Mouse (Mus musculus) left cerebral cortex, adult 18-20 months (tissue): Measurements from ENCODE around the gene Naglu. TPM values are rescaled to one million over a fixed set of nuclear protein-coding genes. Genes with fewer than 3 reads are reported as not detected.

Experiments
- DNase-seq, 2 experiments: peaks; one replicate each; pipeline ENCODE4 v3.0.0; 2021 to 2022; ENCODE audit warnings: low spot score in 2 of 2, mixed read lengths in 1 of 2
- total RNA-seq, 2 experiments: library from RNA; stranded (reverse); gene quantifications; 2 replicates each; pipeline ENCODE4 v1.2.3; 2021

The Naglu gene
- total RNA-seq, 2 experiments from 2014 or later: 7.0 to 7.9 TPM

DNA sequence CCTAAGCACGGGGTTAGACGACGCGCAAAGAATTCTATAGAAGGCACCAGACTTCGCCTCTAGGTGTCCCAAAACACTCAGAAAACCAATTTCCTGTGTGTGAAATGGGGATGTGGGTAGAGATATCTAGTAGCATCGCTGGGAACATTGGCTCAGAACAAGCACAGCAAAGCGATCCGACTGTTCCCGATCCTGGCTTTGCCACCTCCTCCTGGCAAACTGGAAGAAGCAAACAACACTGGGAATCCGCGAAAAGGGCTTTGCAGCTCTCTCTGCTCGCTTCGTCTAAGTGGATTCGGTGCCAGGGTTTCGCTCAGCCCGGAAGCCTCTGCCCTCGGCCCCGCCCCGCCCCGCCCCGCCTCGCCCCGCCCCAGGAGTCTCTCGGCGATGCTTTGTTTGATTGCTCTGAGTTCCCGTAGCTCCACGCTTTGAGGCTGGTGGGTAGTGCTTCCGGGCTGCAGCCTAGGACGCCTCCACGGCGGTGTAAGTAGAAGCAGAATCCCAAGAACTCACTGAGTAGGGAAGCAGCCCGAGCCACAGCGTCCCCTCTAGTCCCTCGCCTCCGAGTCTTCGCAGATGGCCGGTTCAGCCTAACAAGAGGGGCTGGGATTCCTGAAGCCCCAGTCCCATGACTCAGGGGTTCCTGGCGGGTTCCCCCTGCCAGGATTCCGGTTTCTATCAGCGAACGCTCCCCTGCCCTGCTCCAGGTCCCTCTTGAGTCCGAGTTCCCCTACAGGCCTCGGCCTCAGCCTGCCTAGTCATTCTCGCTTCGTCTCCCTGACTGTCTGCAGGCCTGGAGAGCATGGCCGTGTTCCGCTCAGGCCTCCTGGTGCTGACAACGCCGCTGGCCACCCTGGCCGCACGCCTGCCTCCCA is 12.6 kb downstream of the Naglu start, which contains the start of gene Coasy:
TSS of gene Coasy (plus strand) at position 358 of the 875 bp plus-strand sequence.
- peak; percentile 91 to 93 for DNase-seq

DNA sequence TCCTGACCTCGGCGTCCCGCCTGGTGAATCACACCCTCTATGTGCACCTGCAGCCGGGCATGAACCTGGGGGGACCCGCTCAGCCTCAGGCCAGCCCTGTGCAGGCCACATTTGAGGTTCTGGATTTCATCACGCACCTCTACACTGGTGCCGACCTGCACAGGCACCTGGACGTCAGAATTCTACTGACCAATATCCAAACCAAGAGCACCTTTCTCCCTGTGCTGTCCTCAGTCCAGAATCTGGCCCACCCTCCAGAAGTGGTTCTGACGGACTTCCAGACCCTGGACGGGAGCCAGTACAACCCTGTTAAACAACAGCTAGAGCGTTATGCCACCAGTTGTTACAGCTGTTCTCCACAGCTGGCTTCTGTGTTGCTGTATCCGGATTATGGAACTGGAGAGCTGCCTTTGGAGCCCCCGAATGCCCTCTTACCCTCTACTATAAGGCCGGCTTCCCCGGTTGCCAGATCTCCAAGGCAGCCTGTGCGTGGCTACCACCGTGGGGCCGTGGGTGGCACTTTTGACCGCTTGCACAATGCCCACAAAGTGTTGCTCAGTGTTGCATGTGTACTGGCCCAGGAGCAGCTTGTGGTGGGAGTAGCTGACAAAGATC is 13.4 kb downstream of the Naglu start:
- no peak for DNase-seq

DNA sequence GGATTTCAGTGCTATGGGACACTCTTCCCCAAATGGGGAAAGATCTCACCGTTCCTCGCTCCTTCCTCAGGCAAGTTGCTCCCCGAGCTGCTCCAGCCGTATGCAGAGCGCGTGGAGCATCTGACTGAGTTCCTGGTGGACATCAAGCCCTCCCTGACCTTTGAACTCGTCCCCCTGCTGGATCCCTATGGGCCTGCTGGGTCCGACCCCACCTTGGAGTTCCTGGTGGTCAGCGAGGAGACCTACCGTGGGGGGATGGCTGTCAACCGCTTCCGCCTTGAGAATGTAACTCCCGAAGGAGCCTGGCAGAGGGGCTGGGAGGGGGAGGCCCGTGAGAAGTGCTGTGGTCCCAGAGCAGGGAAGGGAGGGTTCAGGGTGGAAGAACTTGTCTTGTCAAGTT is 14.4 kb downstream of the Naglu start:
- no peak for DNase-seq

GRCm38 (mm10) chr11:101084811-101085210 is 15.0 kb downstream of the Naglu start:
- DNase-seq: no peak

- DNase-seq: no peak
Observed at GRCm38 (mm10) chr11:101085617-101086322, 16.0 kb downstream of the Naglu start.

GRCm38 (mm10) chr11:101086323-101086674 is 16.5 kb downstream of the Naglu start:
- no peak for DNase-seq

GRCm38 (mm10) chr11:101086756-101087681 is 17.2 kb downstream of the Naglu start, which contains the start of gene Mlx:
TSS of gene Mlx (plus strand) at chr11:101087277.
- DNase-seq: peak; percentile 93

- DNase-seq: no peak
Observed at GRCm38 (mm10) chr11:101087682-101088055, 17.9 kb downstream of the Naglu start.

DNA sequence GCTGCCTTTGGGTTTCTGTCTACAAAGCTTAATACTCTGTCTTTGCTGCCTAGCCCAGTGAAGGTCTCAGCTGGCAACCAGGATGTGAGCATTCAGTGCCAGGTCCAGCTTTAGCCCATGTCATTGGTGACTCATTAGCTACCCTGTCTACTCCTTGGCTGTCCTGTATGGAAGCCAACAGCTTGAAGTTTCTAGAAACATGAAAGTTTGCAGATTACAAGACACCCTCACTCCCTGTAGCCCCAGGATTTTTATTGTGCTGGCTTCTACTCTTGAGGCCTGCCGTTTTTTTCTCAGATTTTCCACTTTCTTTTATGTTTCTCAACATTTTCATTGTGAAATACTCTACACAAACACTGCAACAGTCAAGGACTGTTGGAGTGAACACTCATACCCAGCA is 20.1 kb downstream of the Naglu start:
- DNase-seq: no peak

- no peak for DNase-seq
Observed at GRCm38 (mm10) chr11:101094930-101095313, 25.1 kb downstream of the Naglu start.

GRCm38 (mm10) chr11:101095314-101096024 is 25.7 kb downstream of the Naglu start, which contains the start of gene Psmc3ip:
TSS of gene Psmc3ip (minus strand) at chr11:101095436.
- DNase-seq: peak; percentile 91 to 95

DNA sequence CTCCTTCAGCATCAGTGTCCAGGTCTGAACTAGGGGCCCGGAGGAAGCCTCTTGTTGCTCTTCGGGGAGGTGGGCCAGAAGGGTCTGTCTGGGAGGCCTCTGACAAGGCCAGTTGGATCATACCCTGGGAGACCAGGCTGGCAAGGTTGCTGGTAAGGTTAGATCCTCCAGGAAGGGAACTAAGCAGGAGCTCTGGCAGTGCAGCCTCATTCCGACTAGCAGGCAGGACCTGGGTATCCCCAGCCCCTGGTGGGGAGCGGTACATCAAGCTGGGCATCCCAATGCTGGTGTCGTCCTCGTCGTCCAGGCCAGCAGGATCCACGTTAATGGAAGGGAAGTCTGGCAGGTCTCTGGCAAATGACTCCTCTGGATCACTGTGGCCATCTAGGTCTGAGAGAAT is 28.4 kb downstream of the Naglu start:
- no peak for DNase-seq

- DNase-seq: no peak
Observed at GRCm38 (mm10) chr11:101103011-101103410, 33.2 kb downstream of the Naglu start.

DNA sequence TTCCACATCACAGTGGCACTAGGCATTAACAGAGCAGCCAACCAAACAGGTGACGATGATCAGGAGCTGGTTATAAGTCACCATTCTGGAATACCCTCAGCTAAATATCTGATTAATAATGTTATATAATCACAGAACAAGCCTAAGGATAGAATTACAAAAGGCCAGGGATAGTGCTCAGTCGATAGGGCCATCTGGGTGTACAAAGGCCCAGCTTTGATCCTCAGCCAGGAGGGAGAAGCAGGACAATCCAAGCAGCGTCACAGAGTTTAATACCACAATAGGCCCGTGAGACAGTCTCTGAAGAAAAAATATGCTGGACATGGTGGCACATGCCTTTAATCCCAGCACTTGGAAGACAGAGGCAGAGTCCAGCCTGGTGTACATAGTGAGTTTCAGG is 39.5 kb downstream of the Naglu start:
- DNase-seq: no peak

GRCm38 (mm10) chr11:101110708-101111107 is 40.9 kb downstream of the Naglu start:
- no peak for DNase-seq

- no peak for DNase-seq
Observed at GRCm38 (mm10) chr11:101111178-101111577, 41.4 kb downstream of the Naglu start.

- DNase-seq: no peak
Observed at GRCm38 (mm10) chr11:101112186-101112585, 42.4 kb downstream of the Naglu start.

DNA sequence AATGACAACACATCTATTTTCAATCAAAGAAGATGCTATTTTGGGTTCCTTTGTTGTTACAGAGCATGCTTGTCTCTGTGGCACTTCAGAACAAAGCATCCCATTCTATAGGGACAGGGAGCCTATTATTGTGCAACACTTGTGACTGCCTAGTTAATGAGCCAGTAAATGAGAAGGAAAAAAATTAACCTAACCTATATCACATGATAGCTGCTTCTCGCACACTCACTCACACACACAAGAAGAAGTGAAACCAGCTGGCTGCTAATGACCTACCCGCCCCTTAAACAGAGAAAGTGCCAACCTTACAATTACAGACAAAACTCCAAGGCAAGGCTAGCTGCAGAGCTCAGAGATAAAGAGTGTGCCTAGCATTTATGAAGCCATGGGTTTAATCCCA is 45.8 kb downstream of the Naglu start:
- DNase-seq: no peak

- no peak for DNase-seq
Observed at GRCm38 (mm10) chr11:101118105-101118504, 48.3 kb downstream of the Naglu start.

DNA sequence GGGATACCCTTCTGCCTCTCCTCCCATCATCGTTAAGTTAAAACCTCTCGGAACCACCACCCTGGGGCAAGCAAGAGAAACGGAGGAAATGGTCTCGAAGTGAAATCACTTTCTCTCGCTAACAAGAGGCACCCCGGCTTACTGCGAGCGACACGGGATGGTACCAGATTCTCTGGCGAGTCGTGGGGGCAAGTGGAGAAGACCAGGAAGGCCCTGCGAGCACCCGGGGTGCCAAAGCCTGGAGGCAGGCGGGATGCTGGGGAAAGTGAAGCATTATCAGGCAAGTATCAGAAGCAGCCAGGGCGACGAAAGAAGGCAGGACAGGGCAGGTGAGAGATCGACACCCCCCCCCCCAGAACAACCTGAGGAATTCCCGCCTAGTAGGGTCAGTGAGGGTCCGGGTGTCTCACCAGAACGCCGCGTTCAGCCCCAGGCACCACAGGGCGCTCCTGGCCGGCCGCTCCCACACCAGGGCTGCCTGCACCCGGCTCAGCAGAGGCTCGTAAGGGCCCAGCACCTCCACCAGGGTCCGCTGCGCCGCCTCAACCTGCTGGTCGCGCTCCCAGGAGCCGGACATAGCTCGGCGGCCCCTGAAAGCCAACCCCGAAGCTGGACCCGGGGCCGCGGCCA is 49.4 kb downstream of the Naglu start:
- peak in 1 of 2 experiments; percentile 11 for DNase-seq
